Mouse (Mus musculus) heart, adult 2 months (tissue): ENCODE data around the gene Osbp2. TPM values are rescaled to one million over a fixed set of nuclear protein-coding genes. Genes with fewer than 3 reads are reported as not detected.
A peak's percentile ranks its signal among the peaks of the same experiment; 100 is the strongest.

Source experiments
- DNase-seq, 2 experiments: peaks; one replicate each; pipeline ENCODE4 v3.0.0; 2021
- H3K27ac ChIP-seq: fragments of 200-600 bp; 2 replicates; pipeline ENCODE4 v1.8.1; 2022
- H3K27me3 ChIP-seq: fragments of 200-500 bp; 2 replicates; pipeline ENCODE4 v1.6.1; 2012; ENCODE audit warnings: mild to moderate bottlenecking, low read length, inconsistent platforms, mixed read lengths; ENCODE audit not compliant: control insufficient read depth, insufficient read depth
- H3K36me3 ChIP-seq: fragments of 200-500 bp; 2 replicates; pipeline ENCODE4 v1.6.1; 2012; ENCODE audit warnings: low read length, inconsistent platforms; ENCODE audit not compliant: control insufficient read depth, insufficient read depth
- H3K4me1 ChIP-seq: fragments of 200-500 bp; 2 replicates; pipeline ENCODE4 v1.6.1; 2011; ENCODE audit warnings: low read length; ENCODE audit not compliant: control insufficient read depth, insufficient read depth
- H3K4me3 ChIP-seq: fragments of 200-600 bp; 2 replicates; pipeline ENCODE4 v1.8.1; 2022
- H3K79me2 ChIP-seq: fragments of 200-500 bp; replicated peaks from 2 replicates; pipeline ENCODE4 v1.6.1; 2012; ENCODE audit warnings: mild to moderate bottlenecking, inconsistent platforms, low read length, moderate library complexity, mixed read lengths; ENCODE audit not compliant: control insufficient read depth, insufficient read depth
- H3K9ac ChIP-seq: fragments of 200-500 bp; 2 replicates; pipeline ENCODE4 v1.6.1; 2012; ENCODE audit warnings: low read depth, mild to moderate bottlenecking, control low read depth, inconsistent platforms, low read length, mixed read lengths
- CTCF ChIP-seq: fragments of 200-600 bp; IDR thresholded peaks from 2 replicates; pipeline ENCODE4 v1.8.1; 2022; ENCODE audit warnings: antibody characterized with exemption, mild to moderate bottlenecking, moderate library complexity
- EP300 ChIP-seq: fragments of 200-500 bp; IDR thresholded peaks from 2 replicates; pipeline ENCODE4 v1.6.1; 2011; ENCODE audit warnings: low read depth, low read length, control low read depth; ENCODE audit not compliant: insufficient read depth
- POLR2A ChIP-seq: fragments of 200-500 bp; IDR thresholded peaks from 2 replicates; pipeline ENCODE4 v1.6.1; 2011; ENCODE audit warnings: mild to moderate bottlenecking, low read depth, low read length, control low read depth; ENCODE audit not compliant: insufficient read depth
- WGBS: fragments of 180-500 bp; shearing (Covaris S2); methylation state at CpG from one replicate; pipeline ENCODE4 v1.1.7; 2018; 5-methylcytosine and 5-hydroxymethylcytosine counted together
- intact Hi-C: fragments of 180-260 bp; cut with DNase I; formaldehyde crosslinking; loops from one replicate; pipeline ENCODE4 v1.15.1; 2025
- polyA plus RNA-seq: library from polyadenylated mRNA; depleted of rRNA; stranded (reverse); fragments of >200 nt; gene quantifications from 2 replicates; pipeline ENCODE4 v1.2.3, GENCODE M21; 2012
- total RNA-seq, 2 experiments: library from RNA; stranded (reverse); gene quantifications; 2 replicates each; pipeline ENCODE4 v1.2.3; 2021

Osbp2 gene
- total and polyA plus RNA-seq, 3 experiments: 10.9 to 16.2 (median 12.9) TPM

DNA sequence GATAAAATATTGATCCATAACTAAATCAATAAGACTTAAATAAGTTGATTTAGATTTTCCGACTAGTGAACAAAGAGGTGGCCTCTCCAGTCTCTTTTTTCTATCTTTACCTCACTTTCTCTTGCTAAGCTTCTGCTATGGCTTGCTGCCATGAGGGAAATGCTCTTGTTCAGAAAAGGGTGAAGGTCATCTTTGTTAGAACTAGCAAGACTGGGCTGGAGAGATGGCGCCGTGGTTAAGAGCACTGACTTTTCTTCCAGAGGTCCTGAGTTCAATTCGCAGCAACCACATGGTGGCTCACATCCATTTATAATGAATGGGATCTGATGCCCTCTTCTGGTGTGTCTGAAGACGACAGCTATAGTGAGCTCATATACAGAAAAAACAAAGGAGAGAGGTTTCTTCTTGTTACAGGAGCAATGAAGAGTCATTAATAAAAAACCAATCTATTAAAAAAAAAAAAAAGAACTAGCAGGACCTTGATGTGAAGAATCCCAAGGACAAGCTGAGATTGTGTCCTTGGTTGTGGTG is 167.6 kb downstream of the Osbp2 start:
- intact Hi-C loops: loop anchor here (5.0 kb wide), 1 partner anchor 91 kb away; no protein-coding TSS in a partner anchor
- DNase-seq: no peak
- Histone ChIP-seq H3K9ac (no peak overlapping the region), H3K4me3 (no peak overlapping the region), H3K79me2 (no peaks in the 10 kb centered on the region), H3K27ac (no peak overlapping the region), H3K4me1 (no peaks in the 10 kb centered on the region), H3K27me3 (no peaks in the 10 kb centered on the region), H3K36me3 (no peaks in the 10 kb centered on the region)
- TF ChIP-seq POLR2A: no peak
- TF ChIP-seq EP300: no peak
- TF ChIP-seq CTCF: peak; percentile 24; the same call in 1 of the 2 replicates
- 69% methylated on average over 5 of the region's 5 CpGs for WGBS

DNA sequence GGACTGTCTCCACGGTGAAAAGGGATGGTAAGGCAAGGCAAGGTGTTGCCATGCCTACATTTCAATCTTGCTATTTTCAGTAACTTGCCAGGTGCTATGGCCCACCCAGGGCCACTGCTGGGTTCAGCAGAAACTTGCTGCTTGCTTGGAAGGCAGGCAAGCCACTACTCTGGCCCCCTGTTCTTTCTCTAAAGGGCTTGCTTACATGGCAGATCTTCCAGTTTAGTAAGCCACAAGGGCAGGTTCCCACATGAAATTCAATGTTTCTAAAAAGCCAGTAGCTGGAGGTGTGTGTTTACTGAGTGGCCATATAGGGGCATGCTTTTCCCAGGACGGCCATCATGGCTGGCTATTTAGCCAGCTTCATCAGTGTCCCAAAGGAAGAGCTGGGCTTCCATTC is 172.0 kb downstream of the Osbp2 start:
- Histone ChIP-seq H3K4me3 (no peak overlapping the region), H3K27ac (no peak overlapping the region), H3K27me3 (no peaks in the 10 kb centered on the region), H3K36me3 (no peaks in the 10 kb centered on the region), H3K4me1 (no peaks in the 10 kb centered on the region), H3K9ac (no peak overlapping the region), H3K79me2 (no peaks in the 10 kb centered on the region)
- TF ChIP-seq CTCF: no peak
- TF ChIP-seq POLR2A: no peak
- TF ChIP-seq EP300: no peak
- WGBS: 89% methylated on average over 2 of the region's 2 CpGs
- intact Hi-C loops: no loop called here
- no peak for DNase-seq

DNA sequence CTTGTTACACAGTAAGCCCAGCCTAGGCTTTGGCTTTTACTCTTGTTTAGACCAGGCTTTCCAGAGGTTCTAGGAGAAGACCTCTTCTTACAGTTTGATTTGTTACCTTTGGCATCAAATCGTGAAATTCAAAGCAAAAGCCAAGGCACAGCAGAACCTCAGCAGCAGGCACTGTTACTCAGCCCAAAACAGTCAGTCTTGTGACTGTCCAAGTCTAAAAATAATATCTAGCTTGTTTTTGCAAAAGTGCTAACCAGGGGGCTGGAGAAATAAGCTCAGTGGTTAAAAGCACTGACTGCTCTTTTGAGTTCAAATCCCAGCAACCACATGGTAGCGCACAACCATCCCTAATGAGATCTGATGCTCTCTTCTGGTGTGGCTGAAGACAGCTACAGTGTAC is 176.8 kb downstream of the Osbp2 start:
- WGBS: 83% methylated on average over 2 of the region's 2 CpGs
- 0 out of 2 replicates have a peak, but pooled peaks cover 3% of the 10 kb centered on the region for H3K36me3 ChIP-seq
- H3K4me3 ChIP-seq: no peak overlapping the region
- no peak overlapping the region for H3K27ac ChIP-seq
- no peaks in the 10 kb centered on the region for H3K4me1 ChIP-seq
- no peak overlapping the region for H3K9ac ChIP-seq
- H3K27me3 ChIP-seq: no peaks in the 10 kb centered on the region
- DNase-seq: no peak
- H3K79me2 ChIP-seq: no peaks in the 10 kb centered on the region
- intact Hi-C loops: no loop called here
- no peak for TF ChIP-seq EP300
- no peak for TF ChIP-seq CTCF
- no peak for TF ChIP-seq POLR2A

DNA sequence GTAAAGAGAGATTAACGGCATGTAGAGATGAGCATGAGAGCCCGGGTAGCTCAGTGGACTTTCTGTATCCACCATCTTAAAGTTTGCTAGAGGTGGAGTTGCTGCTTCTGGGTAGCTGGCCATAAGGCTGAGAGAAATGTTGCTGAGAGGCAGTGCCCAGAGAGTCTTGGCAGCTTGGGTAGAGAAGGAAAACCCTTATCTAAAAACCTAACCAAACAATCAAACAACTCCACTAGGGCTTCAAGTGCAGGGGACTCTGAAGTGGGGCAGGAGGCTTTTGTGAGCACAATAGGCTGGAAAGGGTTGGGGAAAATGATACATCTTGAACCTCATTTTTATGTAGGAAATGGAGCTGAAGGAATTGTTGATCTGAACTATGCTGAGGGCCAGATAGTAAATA is 177.4 kb downstream of the Osbp2 start:
- Histone ChIP-seq H3K9ac (no peak overlapping the region), H3K36me3 (0 out of 2 replicates have a peak, but pooled peaks cover 3% of the 10 kb centered on the region), H3K79me2 (no peaks in the 10 kb centered on the region), H3K27me3 (no peaks in the 10 kb centered on the region), H3K4me1 (no peaks in the 10 kb centered on the region), H3K27ac (no peak overlapping the region), H3K4me3 (no peak overlapping the region)
- 89% methylated on average over 2 of the region's 2 CpGs for WGBS
- TF ChIP-seq CTCF: no peak
- no peak for TF ChIP-seq POLR2A
- TF ChIP-seq EP300: no peak
- intact Hi-C loops: no loop called here
- no peak for DNase-seq

DNA sequence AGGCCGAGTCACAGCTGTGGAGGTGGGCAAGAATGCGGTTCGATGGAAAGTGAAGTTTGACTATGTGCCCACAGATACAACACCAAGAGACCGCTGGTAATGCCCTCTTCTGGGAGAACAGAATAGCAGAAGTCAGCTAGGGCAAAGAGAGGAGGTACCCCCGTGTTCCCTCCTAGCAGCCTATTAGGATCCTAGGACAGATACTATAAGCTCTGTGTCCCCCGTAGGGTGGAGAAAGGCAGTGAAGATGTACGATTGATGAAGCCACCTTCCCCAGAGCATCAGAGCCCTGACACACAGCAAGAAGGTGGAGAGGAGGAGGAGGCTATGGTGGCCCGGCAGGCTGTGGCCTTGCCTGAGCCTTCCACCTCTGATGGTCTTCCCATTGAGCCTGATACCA is 178.3 kb downstream of the Osbp2 start:
- no peak for TF ChIP-seq POLR2A
- no peak for TF ChIP-seq EP300
- TF ChIP-seq CTCF: no peak
- Histone ChIP-seq H3K9ac (no peak overlapping the region), H3K4me1 (no peaks in the 10 kb centered on the region), H3K79me2 (no peaks in the 10 kb centered on the region), H3K36me3 (0 out of 2 replicates have a peak, but pooled peaks cover 3% of the 10 kb centered on the region), H3K4me3 (no peak overlapping the region), H3K27ac (no peak overlapping the region), H3K27me3 (no peaks in the 10 kb centered on the region)
- intact Hi-C loops: no loop called here
- WGBS: 89% methylated on average over 8 of the region's 8 CpGs
- DNase-seq: no peak

DNA sequence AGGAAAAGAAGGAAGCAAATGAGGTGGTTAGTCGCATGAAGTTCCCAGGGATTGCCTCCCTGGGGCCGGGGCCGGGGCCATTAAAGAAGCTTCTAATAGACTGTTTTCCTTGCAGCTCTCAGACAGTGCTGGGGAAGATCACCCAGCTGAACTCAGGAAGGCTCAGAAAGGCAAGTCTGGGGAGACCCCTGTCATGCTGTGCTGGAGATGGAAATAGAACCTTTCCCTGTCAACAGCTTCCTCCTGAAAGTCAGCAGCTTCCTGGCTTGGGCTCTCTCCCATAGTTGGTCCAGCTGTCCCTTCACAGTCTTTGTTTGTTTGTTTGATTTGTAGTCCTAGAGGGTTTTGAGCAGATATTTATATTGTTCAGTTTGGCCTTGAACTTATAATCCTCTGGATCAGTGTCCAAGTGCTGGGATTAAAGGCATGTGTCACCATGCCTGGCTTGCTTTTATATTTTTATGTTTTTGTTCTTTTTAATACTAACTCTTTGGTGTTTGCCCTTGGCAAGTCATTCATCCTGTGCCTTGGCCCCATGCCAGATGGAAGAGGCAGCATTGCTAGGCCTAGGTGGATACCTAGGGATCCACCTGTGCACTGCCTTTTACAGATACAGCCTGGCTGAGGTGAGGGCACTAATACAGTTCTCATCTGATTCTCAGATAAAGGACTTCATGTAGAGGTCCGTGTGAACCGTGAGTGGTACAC is 178.8 kb downstream of the Osbp2 start:
- Histone ChIP-seq H3K79me2 (no peaks in the 10 kb centered on the region), H3K9ac (no peak overlapping the region), H3K4me1 (no peaks in the 10 kb centered on the region), H3K36me3 (0 out of 2 replicates have a peak, but pooled peaks cover 3% of the 10 kb centered on the region), H3K27me3 (no peaks in the 10 kb centered on the region), H3K4me3 (no peak overlapping the region), H3K27ac (no peak overlapping the region)
- TF ChIP-seq EP300 (no peak), CTCF (no peak), POLR2A (no peak)
- intact Hi-C loops: no loop called here
- DNase-seq: no peak
- WGBS: 86% methylated on average over 5 of the region's 5 CpGs
